Mouse (Mus musculus): Measurements from ENCODE around the gene Gm20517.
A peak's percentile ranks its signal among the peaks of the same experiment; 100 is the strongest.

The Gm20517 gene

GRCm38 (mm10) chr17:47610849-47611660 lies at the start of gene Gm20517, which contains the start of the genes Bysl and Med20:
Gm20517 (plus strand) TSS chr17:47611589.
Bysl (minus strand) TSS chr17:47611492.
Med20 (plus strand) TSS chr17:47611582.
- DNase-seq, result peak; percentile 98

DNA sequence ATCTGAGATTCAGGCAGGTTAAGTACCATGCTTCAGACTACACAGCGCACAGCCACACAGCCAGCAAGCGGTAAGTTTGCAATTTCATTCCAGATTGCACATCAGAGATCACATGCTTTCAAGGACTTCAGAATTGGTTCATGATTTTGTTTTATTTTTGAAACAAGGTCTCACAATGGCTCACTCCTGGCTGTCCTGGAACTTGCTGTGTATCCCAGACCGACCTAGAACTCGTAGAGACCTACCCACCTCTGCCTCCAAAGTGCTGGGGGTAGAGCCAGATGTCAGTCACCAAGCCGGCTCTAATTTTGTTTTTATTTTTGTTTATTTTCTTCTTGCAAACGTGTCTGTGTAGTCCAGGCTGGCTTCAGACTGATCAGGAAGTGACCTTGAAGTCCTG lies 48.5 kb upstream of the Gm20517 start:
- no peak for DNase-seq

- no peak for DNase-seq
Measured at GRCm38 (mm10) chr17:47564612-47565011, 46.8 kb upstream of the Gm20517 start.

DNA sequence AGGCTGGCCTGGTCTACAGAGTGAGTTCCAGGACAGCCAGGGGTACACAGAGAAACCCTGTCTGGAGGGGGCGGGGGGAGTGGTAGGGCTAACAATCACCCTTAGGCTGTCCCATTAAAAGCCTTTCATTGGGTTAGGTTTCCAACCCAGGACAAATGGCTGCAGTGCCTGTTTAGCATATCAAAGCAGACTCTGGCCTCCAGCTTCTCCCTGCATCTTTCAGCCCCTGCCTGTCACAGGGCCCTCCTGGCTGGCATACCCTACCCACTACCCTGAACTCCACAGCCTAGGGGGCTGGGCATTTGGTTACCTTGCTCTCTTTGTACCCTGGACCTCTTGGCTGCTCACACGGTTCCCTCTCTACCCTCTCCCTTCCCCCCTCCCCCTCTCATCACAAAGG lies 45.3 kb upstream of the Gm20517 start:
- DNase-seq, result no peak

DNA sequence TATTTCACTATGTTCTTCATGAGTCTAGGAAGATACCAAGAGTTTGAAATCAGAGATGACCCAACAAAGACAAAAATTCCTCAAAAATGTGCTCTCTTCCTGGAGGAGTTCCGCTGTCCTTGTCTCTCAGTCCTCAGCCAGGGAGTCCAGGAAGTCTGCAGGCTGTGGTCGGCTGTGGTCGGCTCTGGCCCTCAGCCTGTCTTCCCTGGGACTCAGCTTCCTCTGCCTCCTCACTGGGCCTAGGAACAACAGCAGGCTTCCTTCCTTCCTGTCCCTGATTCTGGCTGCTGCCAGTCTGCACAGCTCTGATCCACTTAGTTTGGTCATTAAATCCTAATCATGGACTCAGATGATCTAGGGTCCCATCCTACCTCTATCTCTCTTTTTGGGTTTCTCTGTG lies 44.1 kb upstream of the Gm20517 start:
- no peak for DNase-seq

DNA sequence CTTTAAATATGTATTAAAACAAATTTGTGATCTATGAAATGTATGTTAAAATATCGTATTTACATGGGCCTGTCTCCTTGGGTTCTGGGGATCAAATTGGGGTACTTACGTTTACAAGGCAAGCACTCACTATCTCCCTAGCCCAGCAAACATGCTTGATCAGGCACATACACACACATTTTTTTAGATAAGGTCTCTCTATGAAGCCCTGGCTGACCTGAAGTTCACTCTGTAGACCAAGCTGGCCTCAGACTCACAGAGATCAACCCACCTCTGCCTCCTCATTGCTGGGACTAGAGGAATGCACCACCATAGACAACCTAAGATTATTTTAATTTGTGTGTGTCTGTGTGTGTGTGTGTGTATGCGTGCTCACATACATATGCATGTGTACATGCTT lies 43.0 kb upstream of the Gm20517 start:
- no peak for DNase-seq

DNA sequence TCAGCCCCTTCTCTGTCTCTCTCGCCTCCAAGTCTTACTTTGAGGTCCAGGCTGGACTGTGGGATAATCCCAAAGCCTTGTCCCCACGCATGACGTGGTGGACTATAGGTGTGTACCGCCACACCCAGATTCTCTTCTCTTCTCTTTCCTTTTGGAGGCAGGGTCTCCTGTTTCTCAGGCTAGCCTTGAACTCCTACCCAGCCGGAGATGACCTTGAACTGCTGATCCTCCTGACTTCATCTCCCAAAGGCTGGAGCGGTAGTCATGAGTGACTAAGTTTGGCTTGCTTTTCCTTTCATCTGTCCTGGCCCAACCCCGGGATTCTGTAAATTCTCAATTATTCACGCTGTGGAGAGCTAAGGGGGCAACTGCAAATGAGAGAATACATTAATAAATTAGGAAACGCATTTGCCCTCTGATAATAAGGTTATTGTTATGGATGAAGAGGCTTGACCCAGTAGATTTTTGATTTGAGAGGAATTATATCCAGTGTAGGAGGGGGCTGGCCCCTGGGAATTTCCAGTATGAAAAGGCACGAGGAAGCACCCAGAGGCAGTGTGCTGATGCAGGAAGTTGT lies 42.4 kb upstream of the Gm20517 start:
- DNase-seq, result no peak

GRCm38 (mm10) chr17:47571621-47572020 lies 39.8 kb upstream of the Gm20517 start:
- no peak for DNase-seq

- DNase-seq, result no peak
Measured at GRCm38 (mm10) chr17:47572436-47572835, 39.0 kb upstream of the Gm20517 start.

GRCm38 (mm10) chr17:47574028-47574427 lies 37.4 kb upstream of the Gm20517 start:
- no peak for DNase-seq

DNA sequence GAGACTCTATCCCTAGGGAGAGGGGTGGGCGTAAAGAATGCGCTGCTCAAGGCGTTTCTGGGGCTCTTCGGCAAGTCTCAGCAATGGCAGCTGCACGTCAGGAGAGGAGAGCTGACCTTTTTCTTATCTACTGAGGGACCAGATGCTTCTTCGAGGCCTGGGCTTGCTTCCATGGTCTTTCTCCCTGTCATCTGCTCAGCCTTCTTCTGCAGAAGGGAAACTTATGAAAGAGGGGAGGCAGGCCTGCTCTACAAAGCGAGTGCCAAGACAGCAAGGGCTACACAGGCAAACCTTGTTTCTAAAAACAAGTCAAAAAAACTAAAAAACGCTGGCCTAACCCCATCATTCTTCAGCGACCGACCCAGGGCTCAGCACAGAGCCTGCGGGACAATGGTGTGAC lies 36.6 kb upstream of the Gm20517 start:
- DNase-seq, result no peak

DNA sequence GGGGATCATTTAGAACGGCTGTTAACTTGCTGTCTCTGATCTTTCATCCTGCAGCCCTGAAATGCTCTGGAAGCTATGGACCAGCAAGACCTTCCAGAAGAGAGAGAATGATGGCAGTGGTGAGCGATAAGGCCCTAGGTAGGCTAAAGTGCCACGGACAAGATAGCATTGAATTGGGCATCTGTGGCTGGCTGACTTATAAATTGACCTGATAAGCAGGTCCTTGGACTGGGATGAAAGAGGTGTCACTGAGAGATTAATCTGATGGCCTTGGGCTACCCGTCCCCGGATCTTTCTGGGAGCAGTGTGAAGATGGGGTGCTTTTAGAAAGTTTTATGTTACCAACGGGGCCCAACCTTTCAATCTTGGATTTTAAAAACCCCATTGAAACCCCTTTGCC lies 32.7 kb upstream of the Gm20517 start:
- no peak for DNase-seq

- no peak for DNase-seq
Measured at GRCm38 (mm10) chr17:47580962-47581361, 30.4 kb upstream of the Gm20517 start.

DNA sequence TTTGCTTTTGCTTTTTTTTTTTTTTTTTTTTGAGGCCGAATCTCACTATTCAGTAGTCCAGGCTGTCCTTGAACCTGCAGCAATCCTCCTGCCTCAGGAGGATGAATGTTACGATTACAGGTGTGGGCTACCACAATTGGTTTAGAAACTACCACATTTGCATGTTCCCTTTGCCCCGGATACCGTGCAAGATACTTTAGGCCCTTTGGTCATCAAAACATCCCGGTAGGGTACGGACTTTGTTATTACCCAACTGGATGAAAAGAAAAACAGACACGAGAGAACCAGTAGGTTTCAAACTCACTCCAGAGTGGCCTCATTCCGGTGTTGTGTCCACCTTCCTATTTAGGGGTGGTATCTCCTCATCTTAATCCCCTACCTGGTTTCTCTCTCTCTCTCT lies 22.9 kb upstream of the Gm20517 start:
- peak; percentile 5 for DNase-seq

- DNase-seq, result no peak
Measured at GRCm38 (mm10) chr17:47591073-47591472, 20.3 kb upstream of the Gm20517 start.

DNA sequence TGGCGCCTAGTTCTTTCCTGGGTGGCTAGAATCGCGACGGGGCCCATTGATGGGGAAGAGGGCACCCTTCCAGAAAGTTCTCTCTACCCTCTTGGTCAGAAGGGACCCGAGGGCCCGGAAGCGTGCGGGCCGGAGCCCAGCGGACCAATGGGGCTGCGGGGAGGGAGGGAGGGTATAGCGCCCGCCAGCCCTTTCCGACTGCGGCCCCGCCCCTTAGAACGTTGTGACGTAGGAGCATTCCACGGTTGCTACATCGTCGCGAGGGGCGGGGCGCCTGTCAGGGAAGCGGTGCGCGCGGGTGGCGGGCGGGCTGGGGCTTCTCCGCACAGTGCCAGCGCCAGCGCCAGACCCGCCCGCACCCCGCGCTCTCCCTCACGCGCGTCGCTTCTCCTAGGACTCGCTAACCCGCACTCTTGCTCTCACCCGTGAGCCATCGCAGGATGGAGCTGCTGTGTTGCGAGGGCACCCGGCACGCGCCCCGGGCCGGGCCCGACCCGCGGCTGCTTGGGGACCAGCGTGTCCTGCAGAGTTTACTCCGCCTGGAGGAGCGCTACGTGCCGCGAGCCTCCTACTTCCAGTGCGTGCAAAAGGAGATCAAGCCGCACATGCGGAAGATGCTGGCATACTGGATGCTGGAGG lies 18.1 kb upstream of the Gm20517 start:
- peak; percentile 100 for DNase-seq

DNA sequence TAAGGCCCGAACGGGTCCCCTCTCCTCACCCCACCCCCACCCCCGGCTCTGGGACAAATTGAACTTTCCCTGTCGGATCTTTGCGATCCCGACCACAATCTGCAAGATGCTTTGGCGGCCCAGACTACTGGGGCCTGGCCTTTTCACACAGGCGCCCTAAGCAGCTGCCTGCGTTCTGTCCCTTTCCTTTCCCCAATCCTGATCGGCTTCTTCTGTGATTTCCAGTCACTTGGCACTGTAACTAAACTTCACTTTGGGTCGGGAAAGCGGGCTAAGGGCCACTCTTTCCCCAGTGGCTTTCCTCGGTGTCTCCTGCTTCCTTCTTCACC lies 17.6 kb upstream of the Gm20517 start:
- no peak for DNase-seq

DNA sequence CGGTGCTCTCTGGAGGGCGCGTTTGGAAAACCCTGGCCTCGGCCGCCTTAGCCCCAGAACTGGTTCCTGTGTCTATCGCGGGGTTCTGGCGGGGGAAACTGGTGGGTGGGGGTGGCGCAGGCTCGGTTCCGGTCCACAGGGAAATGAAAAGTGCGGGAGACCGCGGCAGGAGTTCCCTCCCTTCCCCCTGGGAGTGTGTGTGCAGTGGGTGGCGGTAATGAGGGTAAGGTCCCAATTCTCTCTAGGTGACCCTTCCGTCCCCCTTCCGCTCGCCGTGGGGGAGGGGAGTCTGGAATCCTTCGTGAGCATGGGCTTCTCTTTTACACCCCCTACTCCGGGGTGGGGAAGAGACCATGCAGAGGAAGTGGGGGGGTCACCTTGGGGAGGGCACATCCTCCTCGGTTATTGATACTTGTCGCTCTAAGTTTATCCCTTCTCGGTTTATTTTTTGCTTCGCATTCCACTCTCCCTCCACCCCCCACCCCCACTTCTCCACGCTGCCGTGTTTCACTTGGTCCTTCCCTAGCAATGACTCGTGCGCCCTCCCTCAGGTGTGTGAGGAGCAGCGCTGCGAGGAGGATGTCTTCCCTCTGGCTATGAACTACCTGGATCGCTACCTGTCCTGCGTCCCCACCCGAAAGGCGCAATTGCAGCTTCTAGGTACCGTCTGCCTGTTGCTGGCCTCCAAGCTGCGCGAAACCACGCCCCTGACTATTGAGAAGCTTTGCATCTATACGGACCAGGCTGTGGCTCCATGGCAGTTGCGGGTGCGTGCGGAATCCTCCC lies 17.0 kb upstream of the Gm20517 start:
- DNase-seq, result peak; percentile 82

- DNase-seq, result no peak
Measured at GRCm38 (mm10) chr17:47594969-47595247, 16.5 kb upstream of the Gm20517 start.

- peak; percentile 75 for DNase-seq
Measured at GRCm38 (mm10) chr17:47595248-47596161, 15.9 kb upstream of the Gm20517 start.

DNA sequence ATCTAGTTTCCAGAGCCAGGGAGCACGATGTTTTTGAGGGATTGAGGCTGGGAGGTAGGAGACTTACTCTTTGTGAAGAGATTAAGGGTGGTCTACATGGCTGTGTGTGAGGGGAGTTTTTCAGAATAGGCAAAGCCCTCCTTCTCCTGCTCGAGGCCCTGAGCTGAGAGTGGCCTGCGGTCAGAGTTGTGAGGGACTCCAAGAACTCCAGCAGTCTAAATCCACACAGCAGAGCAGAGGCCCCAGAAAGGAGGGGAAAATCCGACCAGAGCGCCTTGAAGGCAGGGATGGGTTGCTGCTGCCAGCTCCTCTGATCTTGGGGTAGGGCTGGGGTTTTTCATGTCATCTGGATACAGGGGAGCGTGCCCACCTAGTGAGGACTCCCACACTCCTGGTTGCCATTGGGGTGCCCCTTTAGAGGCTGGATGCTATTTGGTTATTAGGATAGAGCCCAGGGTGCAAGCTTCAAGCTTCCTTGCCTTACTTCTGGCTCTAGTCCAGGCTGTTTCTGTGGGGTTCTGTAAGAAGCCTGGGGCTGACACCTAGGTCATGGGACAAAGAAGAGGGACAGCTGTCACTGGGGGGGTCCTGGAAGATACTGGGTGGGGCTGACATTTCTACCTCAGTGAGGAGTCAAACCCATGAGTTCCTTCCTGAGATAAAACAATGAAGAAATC lies 15.1 kb upstream of the Gm20517 start:
- DNase-seq, result no peak

- peak; percentile 52 for DNase-seq
Measured at GRCm38 (mm10) chr17:47596839-47597164, 14.6 kb upstream of the Gm20517 start.
